Mouse (Mus musculus) heart, postnatal 0 days (tissue): ENCODE results near the gene Mlycd.

Source experiments
- CTCF ChIP-seq: IDR thresholded peaks from 2 replicates; pipeline ENCODE4 v1.5.1; 2016; ENCODE audit warnings: antibody characterized with exemption, control low read depth, low read depth
- EP300 ChIP-seq: IDR thresholded peaks from 2 replicates; pipeline ENCODE4 v1.6.1; 2016; ENCODE audit warnings: antibody characterized with exemption, low read depth

DNA sequence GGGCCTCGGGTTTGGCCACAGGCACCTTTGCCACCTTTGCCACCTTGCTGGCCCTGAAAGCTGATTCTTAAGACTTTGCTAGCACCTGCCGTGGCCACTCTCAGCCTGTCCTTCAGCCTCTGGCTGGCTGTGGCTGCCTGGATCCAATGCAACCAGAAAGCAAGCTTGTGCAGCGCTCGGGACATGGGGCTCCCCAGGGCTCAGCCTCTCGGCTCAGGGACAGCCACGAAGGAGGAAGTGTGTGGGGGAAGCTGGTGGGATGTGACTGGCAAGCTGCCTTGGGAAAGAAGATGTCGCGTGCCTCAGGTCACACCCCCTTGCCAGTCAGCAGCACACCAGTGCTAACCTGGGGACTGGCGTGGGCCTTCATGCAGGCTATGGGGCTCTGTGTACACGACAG, 30.1 kb downstream of the Mlycd start:
- TF ChIP-seq CTCF (no peak), EP300 (no peak)
